Mouse (Mus musculus) spleen, adult 2 months (tissue): ENCODE results near the gene Rasip1. TPM values are rescaled to one million over a fixed set of nuclear protein-coding genes. Genes with fewer than 3 reads are reported as not detected.
"Not testable (repeated sequence)": the region's sequence is repeated elsewhere in the genome, so short reads cannot be mapped to it uniquely, and the experiment has no call there.

Experiments
- DNase-seq, 2 experiments: peaks; one replicate each; pipeline versions ENCODE4 v3.0.0 to v3.0.0-alpha.2; 2012 to 2021; ENCODE audit warnings: low spot score in 2 of 2, low read depth in 1 of 2
- H3K27ac ChIP-seq: fragments of 200-500 bp; 2 replicates; pipeline ENCODE4 v1.5.1; 2012; ENCODE audit warnings: low read length, inconsistent platforms; ENCODE audit not compliant: insufficient read depth
- H3K27me3 ChIP-seq: fragments of 200-500 bp; 2 replicates; pipeline ENCODE4 v1.6.1; 2012; ENCODE audit warnings: mild to moderate bottlenecking, moderate library complexity, low read length, inconsistent platforms; ENCODE audit not compliant: control insufficient read depth, insufficient read depth
- H3K36me3 ChIP-seq: fragments of 200-500 bp; 2 replicates; pipeline ENCODE4 v1.6.1; 2012; ENCODE audit warnings: mild to moderate bottlenecking, low read length, inconsistent platforms; ENCODE audit not compliant: control insufficient read depth, insufficient read depth
- H3K4me1 ChIP-seq: fragments of 200-500 bp; 2 replicates; pipeline ENCODE4 v1.6.1; 2011; ENCODE audit warnings: inconsistent platforms; ENCODE audit not compliant: control insufficient read depth, insufficient read depth, insufficient read length
- H3K4me3 ChIP-seq: fragments of 200-500 bp; 2 replicates; pipeline ENCODE4 v1.5.1; 2011; ENCODE audit warnings: mild to moderate bottlenecking, inconsistent platforms; ENCODE audit not compliant: insufficient read depth, insufficient read length; ENCODE audit errors: extremely low read depth
- CTCF ChIP-seq: fragments of 200-500 bp; IDR thresholded peaks from 2 replicates; pipeline ENCODE4 v1.5.1; 2011; ENCODE audit warnings: mild to moderate bottlenecking, inconsistent platforms; ENCODE audit not compliant: insufficient read depth, insufficient read length, insufficient replicate concordance; ENCODE audit errors: extremely low read depth
- POLR2A ChIP-seq: fragments of 200-500 bp; IDR thresholded peaks from 2 replicates; pipeline ENCODE4 v1.6.1; 2011; ENCODE audit warnings: low read depth, low read length, inconsistent platforms
- WGBS: fragments of 180-500 bp; shearing (Covaris S2); methylation state at CpG from one replicate; pipeline ENCODE4 v1.1.7; 2018; 5-methylcytosine and 5-hydroxymethylcytosine counted together
- polyA plus RNA-seq: library from polyadenylated mRNA; depleted of rRNA; stranded (reverse); fragments of >200 nt; gene quantifications from 2 replicates; pipeline ENCODE4 v1.2.3, GENCODE M21; 2012

Rasip1 gene
- polyA plus RNA-seq, 1 experiment = 18.8 TPM

DNA sequence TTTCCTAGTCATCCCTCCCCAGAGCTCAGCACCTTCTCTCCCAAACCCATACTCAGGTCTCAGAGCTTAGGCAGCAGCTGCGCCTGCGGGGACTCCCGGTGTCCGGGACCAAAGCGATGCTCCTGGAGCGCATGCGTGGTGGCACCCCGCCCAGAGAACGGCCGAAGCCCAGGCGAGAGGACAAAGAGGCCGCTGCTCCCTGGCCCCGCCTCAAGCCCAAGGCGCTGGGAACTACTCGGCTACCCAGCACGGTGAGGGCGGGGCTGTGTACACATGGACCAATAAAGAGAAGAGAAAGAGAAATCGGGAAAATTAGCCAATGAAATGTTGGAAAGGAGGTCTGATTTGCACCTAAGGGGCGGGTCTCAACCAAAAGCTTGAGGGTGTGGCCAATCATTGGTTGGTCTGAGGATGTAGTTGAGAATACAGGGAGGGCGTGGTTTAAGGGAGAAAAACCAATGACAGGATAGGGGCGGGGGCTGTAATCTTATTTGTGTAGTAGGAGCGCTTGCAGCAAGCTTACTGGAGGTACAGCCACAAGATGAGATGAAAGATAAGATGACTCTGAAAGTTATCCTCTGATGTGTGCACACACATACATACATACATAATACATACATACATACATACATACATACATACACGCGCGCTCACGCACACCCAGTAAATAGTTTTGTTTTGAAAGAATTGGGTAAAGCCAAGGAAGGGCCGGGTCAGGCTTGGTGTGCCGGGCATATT, 16.3 kb downstream of the Rasip1 start:
- peaks cover 6% of the 10 kb centered on the region; the same call in 1 of the 2 replicates for H3K4me1 ChIP-seq
- WGBS = 14% methylated on average over 28 of the region's 28 CpGs
- no peaks in the 10 kb centered on the region for H3K27me3 ChIP-seq
- peak; percentile 74 to 79 for DNase-seq
- peak overlapping the region; percentile 43; the same call in 1 of the 2 replicates for H3K4me3 ChIP-seq
- no peaks in the 10 kb centered on the region for H3K36me3 ChIP-seq
- peak; percentile 4; the same call in 1 of the 2 replicates for TF ChIP-seq POLR2A
- TF ChIP-seq CTCF = no peak
- H3K27ac ChIP-seq = no peak overlapping the region

GRCm38 (mm10) chr7:45644183-45644582, 16.9 kb downstream of the Rasip1 start:
- Histone ChIP-seq H3K36me3 (no peaks in the 10 kb centered on the region), H3K4me3 (no peak overlapping the region), H3K4me1 (peaks cover 6% of the 10 kb centered on the region; the same call in 1 of the 2 replicates), H3K27ac (no peak overlapping the region), H3K27me3 (no peaks in the 10 kb centered on the region)
- no peak for DNase-seq
- WGBS = 61% methylated on average over 18 of the region's 18 CpGs
- TF ChIP-seq CTCF (no peak), POLR2A (no peak)

GRCm38 (mm10) chr7:45644872-45645590, 17.7 kb downstream of the Rasip1 start:
- Histone ChIP-seq H3K36me3 (no peaks in the 10 kb centered on the region), H3K27me3 (no peaks in the 10 kb centered on the region), H3K4me1 (peaks cover 6% of the 10 kb centered on the region; the same call in 1 of the 2 replicates), H3K4me3 (no peak overlapping the region), H3K27ac (no peak overlapping the region)
- TF ChIP-seq CTCF = no peak
- no peak for TF ChIP-seq POLR2A
- no peak for DNase-seq
- WGBS = 71% methylated on average over 6 of the region's 6 CpGs

GRCm38 (mm10) chr7:45645591-45645971, 18.3 kb downstream of the Rasip1 start:
- H3K4me3 ChIP-seq = no peak overlapping the region
- H3K36me3 ChIP-seq = no peaks in the 10 kb centered on the region
- 88% methylated on average over 7 of the region's 7 CpGs for WGBS
- H3K4me1 ChIP-seq = peaks cover 6% of the 10 kb centered on the region; the same call in 1 of the 2 replicates
- H3K27me3 ChIP-seq = no peaks in the 10 kb centered on the region
- H3K27ac ChIP-seq = no peak overlapping the region
- TF ChIP-seq POLR2A (no peak), CTCF (no peak)
- no peak for DNase-seq

DNA sequence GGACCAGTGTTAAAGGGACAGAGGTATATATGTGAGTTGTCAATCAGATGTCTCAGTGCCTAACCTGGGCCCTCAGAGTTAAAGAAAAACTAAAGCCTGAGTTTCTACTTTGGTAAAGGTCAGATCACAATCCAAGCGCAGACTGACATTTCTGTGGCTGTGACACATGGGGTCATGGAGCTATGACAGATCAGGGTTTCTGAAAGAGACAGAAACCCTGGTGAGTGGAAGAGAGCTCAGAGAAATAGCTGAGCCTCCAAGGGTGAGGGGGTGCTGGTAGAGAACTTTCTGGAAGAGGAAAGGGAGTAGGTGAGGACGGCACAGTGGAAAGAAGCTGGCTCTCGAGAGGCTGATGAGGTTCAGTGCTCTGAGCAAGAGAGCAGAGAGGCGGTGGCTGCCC, 19.4 kb downstream of the Rasip1 start:
- no peak for DNase-seq
- no peaks in the 10 kb centered on the region for H3K36me3 ChIP-seq
- no peak overlapping the region for H3K27ac ChIP-seq
- H3K4me1 ChIP-seq = peaks cover 6% of the 10 kb centered on the region; the same call in 1 of the 2 replicates
- H3K27me3 ChIP-seq = no peaks in the 10 kb centered on the region
- H3K4me3 ChIP-seq = no peak overlapping the region
- 83% methylated on average over 4 of the region's 4 CpGs for WGBS
- TF ChIP-seq CTCF (no peak), POLR2A (no peak)

- H3K27me3 ChIP-seq = no peaks in the 10 kb centered on the region
- 89% methylated on average over 8 of the region's 8 CpGs for WGBS
- H3K36me3 ChIP-seq = no peaks in the 10 kb centered on the region
- no peak overlapping the region for H3K27ac ChIP-seq
- DNase-seq = no peak
- TF ChIP-seq CTCF = no peak
- no peak for TF ChIP-seq POLR2A
- H3K4me1 ChIP-seq = no peaks in the 10 kb centered on the region
- H3K4me3 ChIP-seq = no peak overlapping the region
Measured at GRCm38 (mm10) chr7:45649351-45649750, 22.1 kb downstream of the Rasip1 start.

DNA sequence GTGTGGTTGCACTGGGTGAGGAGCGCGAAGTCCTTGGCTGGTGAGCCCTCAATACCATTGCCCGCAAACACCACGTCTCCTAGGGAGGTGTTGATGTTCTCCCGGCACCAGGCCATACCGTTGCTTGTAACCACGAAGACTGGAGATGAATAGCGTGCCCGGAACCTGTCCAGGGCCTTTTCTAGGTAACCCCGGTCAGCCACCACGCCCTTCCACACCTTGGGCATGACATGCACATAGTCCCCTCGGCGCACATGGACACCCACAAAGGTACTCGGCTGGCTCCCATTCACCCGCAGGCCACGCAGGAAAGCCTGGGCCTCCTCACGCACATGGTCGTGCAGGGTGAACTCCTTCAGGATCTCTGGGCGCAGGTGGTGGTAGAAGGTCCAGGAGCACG, 23.2 kb downstream of the Rasip1 start:
- not testable (repeated sequence) for DNase-seq, H3K27me3 ChIP-seq, H3K4me1 ChIP-seq, H3K36me3 ChIP-seq, H3K27ac ChIP-seq, H3K4me3 ChIP-seq
- 90% methylated on average over 20 of the region's 20 CpGs for WGBS
